Mouse (Mus musculus): ENCODE results near the gene Pyy.

- TF ChIP-seq CTCF (IDR thresholded peaks at IDR 0.05) (no peak), EP300 (IDR thresholded peaks at IDR 0.05) (no peak)
These were observed 45.6 kb downstream of the Pyy start for GRCm38 (mm10) chr11:102061941-102062473.

Measured in lung, postnatal 0 days (tissue).